ENCODE assay signal across 10 mouse cellular contexts in the genomic region with DNA sequence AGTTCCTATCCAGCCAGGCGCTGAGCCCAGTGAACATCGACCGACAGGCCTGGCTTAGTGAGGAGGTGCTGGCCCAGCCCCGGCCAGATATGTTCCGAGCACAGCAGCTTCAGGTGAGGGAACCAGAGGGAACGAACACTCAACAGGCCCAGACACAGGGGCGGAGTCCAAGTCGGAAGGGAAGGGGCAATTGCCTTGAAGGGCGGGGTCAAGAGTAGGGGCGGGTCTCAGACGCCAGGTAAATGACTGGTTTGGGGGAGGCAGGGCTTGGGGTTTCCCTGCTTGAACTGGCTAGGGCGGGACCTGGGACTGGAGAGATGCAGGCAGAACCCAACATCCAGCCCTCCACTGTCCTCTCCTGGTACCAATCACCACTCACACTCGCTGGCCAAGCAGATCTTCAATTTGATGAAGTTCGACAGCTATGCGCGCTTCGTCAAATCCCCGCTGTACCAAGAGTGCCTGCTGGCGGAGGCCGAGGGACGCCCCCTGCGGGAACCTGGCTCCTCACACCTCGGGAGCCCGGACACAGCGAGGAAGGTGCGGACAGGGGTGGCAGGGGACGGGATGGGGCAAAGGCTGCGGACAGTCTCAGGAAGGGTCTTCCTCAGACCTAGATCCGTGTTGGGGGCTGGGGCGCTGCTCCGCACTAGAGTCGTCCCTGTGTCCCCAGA. TPM values are rescaled to one million over a fixed set of nuclear protein-coding genes. Genes with fewer than 3 reads are reported as not detected.
DNase-seq lines count a peak whose midpoint lies in the region; ATAC-seq lines count a peak whose summit lies in the region.
"Had no signal": no experiment of that assay in that cellular context is flagged by ENCODE, and none has a peak within 500 bp of the region (broad histone marks: within the 10 kb centered on the region; RNA-seq: fewer than 3 reads in every experiment).

No protein-coding gene starts in this region.

- peak overlapping the region; percentile 35 for H3K4me2 ChIP-seq in lung, embryonic 15.5 days
- no peak overlapping the region for H3K4me2 ChIP-seq in embryonic facial prominence, embryonic 11.5 days (ENCODE audit: low read depth, low read length)
- H3K4me2 ChIP-seq: forebrain, embryonic 13.5 days had no signal

- H3K4me1 ChIP-seq in lung, embryonic 15.5 days: 0 out of 2 replicates have a peak, but pooled peaks cover 9% of the 10 kb centered on the region
- no peaks in the 10 kb centered on the region; the same call in 1 of the 2 replicates for H3K4me1 ChIP-seq in embryonic facial prominence, embryonic 11.5 days (ENCODE audit: control insufficient read depth, insufficient read depth, low read length)

- DNase-seq in lung, postnatal 25 days (ENCODE audit: low spot score): no peak
- DNase-seq in embryonic facial prominence, embryonic 11.5 days (ENCODE audit: low spot score): peak; percentile 15
- peak; percentile 47 for DNase-seq in kidney, adult 18-20 months
- DNase-seq in retina, embryonic 14.5 days (ENCODE audit: low spot score): peak; percentile 37
- DNase-seq in thymus, postnatal 10 days (ENCODE audit: low spot score in 2 of 2): no peak
- DNase-seq in adrenal gland, postnatal 4 days (ENCODE audit: low spot score in 2 of 2): no peak
- DNase-seq: spleen, adult 18-20 months had no signal

- no peak overlapping the region for H3K9ac ChIP-seq in lung, embryonic 15.5 days
- no peak overlapping the region for H3K9ac ChIP-seq in embryonic facial prominence, embryonic 11.5 days (replicated peaks; ENCODE audit: low read length)

- no peak overlapping the region for H3K27ac ChIP-seq in lung, embryonic 15.5 days
- no peak overlapping the region for H3K27ac ChIP-seq in embryonic facial prominence, embryonic 11.5 days (replicated peaks; ENCODE audit: low read depth, low read length)
- H3K27ac ChIP-seq: forebrain, embryonic 13.5 days had no signal

- no peaks in the 10 kb centered on the region for H3K36me3 ChIP-seq in lung, embryonic 15.5 days
- H3K36me3 ChIP-seq in embryonic facial prominence, embryonic 11.5 days (replicated peaks; ENCODE audit: control insufficient read depth, insufficient read depth, low read depth, low read length): no peaks in the 10 kb centered on the region

- H3K9me3 ChIP-seq in lung, embryonic 15.5 days: no peaks in the 10 kb centered on the region
- H3K9me3 ChIP-seq in embryonic facial prominence, embryonic 11.5 days (replicated peaks; ENCODE audit: control insufficient read depth, low read length): no peaks in the 10 kb centered on the region
- H3K9me3 ChIP-seq: forebrain, embryonic 13.5 days had no signal

- 8% methylated on average over 32 of the region's 32 CpGs for WGBS in lung, embryonic 15.5 days
- WGBS in embryonic facial prominence, embryonic 11.5 days: 6% methylated on average over 32 of the region's 32 CpGs

- peaks cover 45% of the 10 kb centered on the region for H3K27me3 ChIP-seq in lung, embryonic 15.5 days
- peaks cover 29% of the 10 kb centered on the region for H3K27me3 ChIP-seq in embryonic facial prominence, embryonic 11.5 days (ENCODE audit: control insufficient read depth, insufficient read depth, low read length)

- 0 out of 2 replicates have a peak overlapping the region, but pooled peaks have one; percentile 6 for H3K4me3 ChIP-seq in lung, embryonic 15.5 days
- H3K4me3 ChIP-seq in embryonic facial prominence, embryonic 11.5 days (ENCODE audit: low read depth, low read length): no peak overlapping the region
- H3K4me3 ChIP-seq: forebrain, embryonic 13.5 days had no signal

- no peak for ATAC-seq in lung, embryonic 15.5 days (ENCODE audit: borderline replicate concordance, extremely low read depth, low FRiP score, low TSS enrichment)
- no peak for ATAC-seq in embryonic facial prominence, embryonic 11.5 days (replicated peaks; ENCODE audit: insufficient number of reproducible peaks, low FRiP score, low TSS enrichment, low read depth)
- ATAC-seq: forebrain, embryonic 13.5 days had no signal

RNA-seq across cellular contexts. Expression of a gene that starts 9.5 kb away (rescaled TPM):
- 1.2 and 1.3 TPM in 2 replicates for polyA plus RNA-seq in lung, embryonic 15.5 days (2015; fragmentation: Nextera tagmentation; extraction: Ambion mirVana)
- polyA plus RNA-seq in embryonic facial prominence, embryonic 11.5 days (2014; fragmentation: Nextera tagmentation; extraction: Ambion mirVana): 0.53 and 0.56 TPM in 2 replicates
- 1 to 10 TPM; 1.0 to 1.1 TPM for total RNA-seq in adrenal gland, postnatal 4 days (2021)

RNA-seq across cellular contexts. Expression of a gene that starts 16.5 kb away (rescaled TPM):
- 111 and 112 TPM in 2 replicates for polyA plus RNA-seq in lung, embryonic 15.5 days (2015; fragmentation: Nextera tagmentation; extraction: Ambion mirVana)
- 78.1 and 81.8 TPM in 2 replicates for polyA plus RNA-seq in embryonic facial prominence, embryonic 11.5 days (2014; fragmentation: Nextera tagmentation; extraction: Ambion mirVana)
- 100 to 1,000 TPM; 105 to 114 TPM for total RNA-seq in adrenal gland, postnatal 4 days (2021)

RNA-seq across cellular contexts. Expression of a gene that starts 18.9 kb away (rescaled TPM):
- polyA plus RNA-seq in lung, embryonic 15.5 days (2015; fragmentation: Nextera tagmentation; extraction: Ambion mirVana): 0.17 TPM in 1 of 2 replicates, not detected in the other
- polyA plus RNA-seq in embryonic facial prominence, embryonic 11.5 days (2014; fragmentation: Nextera tagmentation; extraction: Ambion mirVana): 0.14 TPM in 1 of 2 replicates, not detected in the other
- 100 to 1,000 TPM in 1 of 2 experiments, 1 to 10 TPM in 1; 3.5 to 132 TPM for total RNA-seq in adrenal gland, postnatal 4 days (2021)
- polyA plus RNA-seq: forebrain, embryonic 13.5 days had no signal

RNA-seq across cellular contexts. Expression of a gene that starts 36.0 kb away (rescaled TPM):
- polyA plus RNA-seq in lung, embryonic 15.5 days (2015; fragmentation: Nextera tagmentation; extraction: Ambion mirVana): not detected in 2 replicates
- polyA plus RNA-seq in embryonic facial prominence, embryonic 11.5 days (2014; fragmentation: Nextera tagmentation; extraction: Ambion mirVana): not detected in 2 replicates
- total RNA-seq in adrenal gland, postnatal 4 days (2021): not detected
- polyA plus RNA-seq: forebrain, embryonic 13.5 days; large intestine, adult 2 months had no signal

RNA-seq across cellular contexts. Expression of a gene that starts 47.5 kb away (rescaled TPM):
- 0.10 and 0.65 TPM in 2 replicates for polyA plus RNA-seq in lung, embryonic 15.5 days (2015; fragmentation: Nextera tagmentation; extraction: Ambion mirVana)
- polyA plus RNA-seq in embryonic facial prominence, embryonic 11.5 days (2014; fragmentation: Nextera tagmentation; extraction: Ambion mirVana): not detected in 2 replicates
- 10 to 100 TPM in 1 of 2 experiments, 1 to 10 TPM in 1; 1.3 to 36.6 TPM for total RNA-seq in adrenal gland, postnatal 4 days (2021)
- polyA plus RNA-seq: forebrain, embryonic 13.5 days had no signal

Comparison
In these comparisons a context has a peak if more than half of its experiments do, and no peak if none do; other contexts are left out.
1. DNase-seq: peak in embryonic facial prominence, embryonic 11.5 days (single experiment), kidney, adult 18-20 months (single experiment) and retina, embryonic 14.5 days (single experiment); none in lung, postnatal 25 days (single experiment), thymus, postnatal 10 days (0 of 2) and adrenal gland, postnatal 4 days (0 of 2).